Mouse (Mus musculus): ENCODE data around the gene Lat.

- TF ChIP-seq CTCF (IDR thresholded peaks at IDR 0.05), result no peak
- no peak for TF ChIP-seq EP300 (IDR thresholded peaks at IDR 0.05)
Observed at GRCm38 (mm10) chr7:126368367-126368766, 1.0 kb downstream of the Lat start.
